14 mouse cellular contexts compared by ENCODE assay signal in the genomic region with DNA sequence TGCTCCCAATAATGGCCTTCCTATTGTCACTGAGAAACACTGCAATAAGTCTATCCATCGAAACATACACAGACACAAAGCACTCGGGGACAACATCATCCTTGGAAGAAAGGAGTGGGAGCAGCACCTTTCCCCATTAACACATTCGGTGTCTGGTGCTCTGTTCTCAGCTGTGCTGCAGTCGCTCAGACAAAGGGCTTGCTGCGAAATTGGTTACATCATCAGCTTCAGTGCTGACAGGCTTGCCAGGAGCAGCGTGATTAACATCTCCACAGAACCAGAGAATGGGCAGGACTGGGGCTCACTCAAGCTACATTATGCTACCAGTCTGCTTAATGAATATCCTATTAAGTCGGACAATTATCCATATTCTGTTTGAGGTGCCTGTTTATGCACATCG. TPM values are rescaled to one million over a fixed set of nuclear protein-coding genes. Genes with fewer than 3 reads are reported as not detected.
DNase-seq lines count a peak whose midpoint lies in the region; ATAC-seq lines count a peak whose summit lies in the region.
"Had no signal": no experiment of that assay in that cellular context is flagged by ENCODE, and none has a peak within 500 bp of the region (broad histone marks: within the 10 kb centered on the region; RNA-seq: fewer than 3 reads in every experiment).

No protein-coding gene starts in this region.

- peak overlapping the region; percentile 91 for H3K27ac ChIP-seq in forebrain, embryonic 15.5 days (replicated peaks)
- peak overlapping the region; percentile 78 for H3K27ac ChIP-seq in neural tube, embryonic 14.5 days (ENCODE audit: low read depth, low read length)
- H3K27ac ChIP-seq in kidney, embryonic 15.5 days, result no peak overlapping the region
- H3K27ac ChIP-seq: heart, embryonic 13.5 days had no signal

- H3K4me1 ChIP-seq in forebrain, embryonic 15.5 days, result peaks cover 51% of the 10 kb centered on the region
- H3K4me1 ChIP-seq in neural tube, embryonic 14.5 days (ENCODE audit: control insufficient read depth, insufficient read depth, low read length), result peaks cover 10% of the 10 kb centered on the region; the same call in 1 of the 2 replicates
- no peaks in the 10 kb centered on the region for H3K4me1 ChIP-seq in kidney, embryonic 15.5 days

- DNase-seq in embryo, embryonic 10.5 days (ENCODE audit: low spot score), result peak; percentile 25
- peak; percentile 17 to 33 for DNase-seq in layer of hippocampus, postnatal 14 days (ENCODE audit: low spot score in 2 of 2)
- no peak for DNase-seq in gastrocnemius, postnatal 4 days (ENCODE audit: low spot score in 2 of 2)
- no peak for DNase-seq in heart, adult 11 months
- DNase-seq: kidney, adult 9 months; lung, postnatal 4 days; thymus, postnatal 4 days had no signal

- H3K36me3 ChIP-seq in forebrain, embryonic 15.5 days, result no peaks in the 10 kb centered on the region
- H3K36me3 ChIP-seq in neural tube, embryonic 14.5 days (ENCODE audit: control insufficient read depth, insufficient read depth, low read length), result no peaks in the 10 kb centered on the region
- no peaks in the 10 kb centered on the region for H3K36me3 ChIP-seq in kidney, embryonic 15.5 days
- H3K36me3 ChIP-seq: heart, embryonic 13.5 days had no signal

- peak overlapping the region; percentile 27 for H3K4me2 ChIP-seq in forebrain, embryonic 15.5 days (replicated peaks)
- H3K4me2 ChIP-seq in neural tube, embryonic 14.5 days (ENCODE audit: low read depth, low read length), result peak overlapping the region; percentile 27; the same call in 1 of the 2 replicates
- no peak overlapping the region for H3K4me2 ChIP-seq in kidney, embryonic 15.5 days
- H3K4me2 ChIP-seq: heart, embryonic 13.5 days had no signal

- WGBS in forebrain, embryonic 15.5 days, result 24% methylated on average over 8 of the region's 8 CpGs
- WGBS in neural tube, embryonic 14.5 days, result 23% methylated on average over 8 of the region's 8 CpGs
- 63% methylated on average over 8 of the region's 8 CpGs for WGBS in kidney, embryonic 15.5 days

- no peaks in the 10 kb centered on the region for H3K9me3 ChIP-seq in forebrain, embryonic 15.5 days
- H3K9me3 ChIP-seq in neural tube, embryonic 14.5 days (ENCODE audit: control insufficient read depth, low read length), result no peaks in the 10 kb centered on the region
- no peaks in the 10 kb centered on the region for H3K9me3 ChIP-seq in kidney, embryonic 15.5 days (replicated peaks)
- H3K9me3 ChIP-seq: heart, embryonic 13.5 days had no signal

- no peaks in the 10 kb centered on the region for H3K27me3 ChIP-seq in forebrain, embryonic 15.5 days
- no peaks in the 10 kb centered on the region for H3K27me3 ChIP-seq in neural tube, embryonic 14.5 days (ENCODE audit: control insufficient read depth, insufficient read depth, low read length)
- H3K27me3 ChIP-seq in kidney, embryonic 15.5 days, result peaks cover 4% of the 10 kb centered on the region; the same call in 1 of the 2 replicates
- H3K27me3 ChIP-seq: heart, embryonic 13.5 days had no signal

- ATAC-seq in forebrain, embryonic 15.5 days (replicated peaks), result peak; percentile 94
- peak; percentile 89 for ATAC-seq in neural tube, embryonic 14.5 days (ENCODE audit: low read depth)
- no peak for ATAC-seq in kidney, embryonic 15.5 days (replicated peaks; ENCODE audit: low FRiP score)

- H3K4me3 ChIP-seq in forebrain, embryonic 15.5 days, result no peak overlapping the region
- H3K4me3 ChIP-seq in neural tube, embryonic 14.5 days (ENCODE audit: low read depth, low read length), result no peak overlapping the region
- no peak overlapping the region for H3K4me3 ChIP-seq in kidney, embryonic 15.5 days (replicated peaks)
- H3K4me3 ChIP-seq: erythroblast, embryonic 14.5 days; heart, embryonic 13.5 days had no signal

- H3K9ac ChIP-seq in forebrain, embryonic 15.5 days (replicated peaks), result peak overlapping the region; percentile 42
- peak overlapping the region; percentile 42; the same call in 1 of the 2 replicates for H3K9ac ChIP-seq in neural tube, embryonic 14.5 days (replicated peaks; ENCODE audit: low read depth, low read length)
- H3K9ac ChIP-seq in kidney, embryonic 15.5 days, result no peak overlapping the region
- H3K9ac ChIP-seq: heart, embryonic 13.5 days had no signal

RNA-seq across cellular contexts. Expression of gene Dcx, which starts 30.8 kb away (rescaled TPM):
- polyA plus RNA-seq in forebrain, embryonic 15.5 days (2015; fragmentation: Nextera tagmentation; extraction: Ambion mirVana), result 353 and 362 TPM in 2 replicates
- 10 to 100 TPM; 65.9 to 73.4 TPM for total RNA-seq in layer of hippocampus, postnatal 14 days (2021)
- 348 and 397 TPM in 2 replicates for polyA plus RNA-seq in neural tube, embryonic 14.5 days (2014; fragmentation: Nextera tagmentation; extraction: Ambion mirVana)
- polyA plus RNA-seq in kidney, embryonic 15.5 days (2015; fragmentation: Nextera tagmentation; extraction: Ambion mirVana), result 4.9 and 6.0 TPM in 2 replicates
- total RNA-seq in gastrocnemius, postnatal 4 days (2021), result 10 to 100 TPM; 15.0 to 17.8 TPM
- total RNA-seq: MEL had no signal
- polyA plus RNA-seq: erythroblast, embryonic 14.5 days; small intestine, adult 2 months had no signal

Comparison
In these comparisons a context has a peak if more than half of its experiments do, and no peak if none do; other contexts are left out.
1. DNase-seq: peak in embryo, embryonic 10.5 days (single experiment) and layer of hippocampus, postnatal 14 days (2 of 2); none in gastrocnemius, postnatal 4 days (0 of 2) and heart, adult 11 months (single experiment).
2. RNA of gene Dcx, which starts 30.8 kb away (polyA plus RNA-seq): 353 to 362 TPM in forebrain, embryonic 15.5 days and 348 to 397 TPM in neural tube, embryonic 14.5 days; 4.9 to 6.0 TPM in kidney, embryonic 15.5 days; every median in the first group is over 10 times any median in the second.